Mouse (Mus musculus) granulocyte monocyte progenitor cell, adult 5-6 weeks (primary cell): ENCODE measurements around the gene Pfdn5. TPM values are rescaled to one million over a fixed set of nuclear protein-coding genes. Genes with fewer than 3 reads are reported as not detected.

Source experiments
- ATAC-seq: replicated peaks from 2 replicates; pipeline ENCODE4 v1.8.0; 2016; ENCODE audit warnings: mild to moderate bottlenecking, moderate TSS enrichment, inconsistent platforms; ENCODE audit not compliant: poor library complexity, severe bottlenecking
- total RNA-seq, 2 experiments: library from RNA; stranded (forward) in 1 of 2; stranded (reverse) in 1 of 2; fragments of 200-712, 200-1000 nt in 1 of 2; fragments of >200 nt in 1 of 2; fragmentation: Nextera tagmentation in 1 of 2; gene quantifications; 2 replicates each; pipeline ENCODE4 v1.2.3; 2014 to 2017

Gene Pfdn5
- total RNA-seq (2014; fragmentation: Nextera tagmentation) (299 and 314 TPM in 2 replicates), total RNA-seq (2017) (366 and 404 TPM in 2 replicates)

DNA sequence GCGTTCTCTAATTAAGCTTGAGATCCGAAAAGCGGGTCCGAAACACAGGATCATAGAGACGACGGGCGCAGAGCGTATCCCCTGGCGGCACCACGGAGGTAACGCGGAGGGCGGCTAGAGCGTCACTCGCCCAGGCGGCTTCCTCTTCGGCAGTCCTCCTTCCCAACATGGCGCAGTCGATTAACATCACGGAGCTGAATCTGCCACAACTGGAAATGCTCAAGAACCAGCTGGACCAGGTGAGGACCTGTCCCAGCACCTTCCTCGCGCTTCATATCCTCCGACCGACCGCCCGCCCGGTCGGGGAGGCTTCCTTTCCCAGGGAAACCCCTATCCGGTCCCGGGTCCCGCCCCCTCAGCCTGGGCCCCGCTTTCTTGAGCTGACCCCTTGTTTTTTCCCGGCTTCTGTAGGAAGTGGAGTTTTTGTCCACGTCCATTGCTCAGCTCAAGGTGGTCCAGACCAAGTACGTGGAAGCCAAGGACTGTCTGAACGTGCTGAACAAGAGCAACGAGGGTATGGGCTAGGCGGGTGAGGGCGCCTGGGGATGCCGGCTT lies at the start of gene Pfdn5:
Gene Pfdn5 (plus strand): TSS at position 95 of the 555 bp plus-strand sequence.
- ATAC-seq, result peak; percentile 98

DNA sequence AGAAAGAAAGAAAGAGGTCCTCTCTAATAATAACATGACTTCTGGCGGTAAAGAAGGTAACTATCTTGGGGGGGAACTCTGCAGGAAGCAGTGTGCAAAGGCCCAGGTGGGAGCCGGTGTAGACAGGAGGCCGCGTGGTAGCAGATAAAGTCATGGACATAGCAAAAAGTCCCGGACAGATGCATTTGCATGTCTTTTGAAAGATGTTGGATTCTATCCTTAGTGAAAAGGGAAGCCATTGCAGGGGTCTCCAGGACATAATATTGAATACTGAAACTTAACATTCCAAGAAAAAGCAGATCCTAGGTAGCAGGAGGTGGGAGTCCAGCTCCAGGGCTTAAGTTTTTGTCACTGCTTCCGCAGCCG lies 47.2 kb upstream of the Pfdn5 start:
- ATAC-seq, result no peak

DNA sequence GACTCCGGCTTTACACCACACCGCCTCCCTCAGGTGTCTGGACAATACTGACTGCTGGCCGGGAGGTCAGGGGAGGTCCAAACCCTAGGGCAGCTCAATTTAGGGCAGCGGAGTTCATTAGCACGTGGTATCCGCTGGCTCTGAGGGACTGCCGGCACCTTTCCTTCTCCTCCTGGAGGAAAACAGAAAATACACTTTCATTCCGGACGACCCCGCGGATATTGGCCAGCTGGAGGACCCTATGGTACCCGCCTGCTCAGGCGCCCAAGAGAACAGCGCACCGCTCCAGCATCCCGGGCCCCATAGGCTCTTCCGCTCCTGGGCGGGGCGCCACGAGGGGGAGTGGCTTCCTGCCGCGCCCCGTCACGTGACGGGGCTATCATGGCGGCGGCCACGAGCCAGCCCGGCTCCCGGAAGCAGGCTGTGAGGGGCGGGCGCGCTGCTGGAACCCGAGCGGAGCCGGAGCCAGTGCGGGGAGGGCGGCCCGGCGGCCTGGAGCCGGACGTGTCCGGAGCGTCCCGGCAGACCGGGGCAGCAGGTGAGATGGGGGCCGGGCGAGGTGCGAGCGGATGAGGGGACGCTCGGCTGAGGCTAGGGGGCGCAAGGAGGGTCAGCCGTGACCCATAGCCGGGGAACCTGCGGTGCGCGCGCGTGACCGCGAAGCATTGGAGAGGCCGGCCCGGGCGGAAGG lies 46.7 kb upstream of the Pfdn5 start, which contains the start of gene Mfsd5:
Gene Mfsd5 (plus strand): TSS at position 363 of the 691 bp plus-strand sequence.
- peak; percentile 87 for ATAC-seq

DNA sequence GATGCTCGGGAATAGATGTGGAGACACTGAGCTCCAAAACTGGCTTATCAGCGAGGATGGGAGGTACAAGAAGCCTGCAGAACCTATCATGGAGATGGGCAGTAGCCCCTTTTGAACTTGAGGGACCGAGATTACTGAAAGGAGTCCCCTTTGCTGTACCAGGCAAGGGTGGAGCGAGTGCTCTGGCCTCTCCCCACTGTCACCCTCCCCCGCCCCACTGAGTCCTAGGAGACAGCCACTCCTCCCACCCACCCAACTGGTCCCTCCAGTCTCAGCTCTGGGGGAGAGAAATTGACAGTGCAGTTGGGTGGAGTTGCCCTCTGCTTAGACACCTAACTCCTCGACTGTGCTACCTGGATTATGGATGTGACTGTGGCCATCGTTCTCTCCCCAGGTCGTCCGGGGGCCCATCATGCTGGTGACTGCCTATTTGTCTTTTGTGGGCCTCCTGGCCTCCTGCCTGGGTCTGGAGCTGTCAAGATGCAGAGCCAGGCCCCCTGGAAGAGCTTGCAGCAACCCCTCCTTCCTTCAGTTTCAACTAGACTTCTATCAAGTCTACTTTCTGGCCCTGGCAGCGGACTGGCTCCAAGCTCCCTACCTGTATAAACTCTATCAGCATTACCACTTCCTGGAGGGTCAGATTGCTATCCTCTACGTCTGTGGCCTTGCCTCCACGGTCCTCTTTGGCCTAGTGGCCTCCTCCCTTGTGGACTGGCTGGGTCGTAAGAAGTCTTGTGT lies 46.0 kb upstream of the Pfdn5 start:
- ATAC-seq, result peak; percentile 8; the same call in 1 of the 2 replicates

DNA sequence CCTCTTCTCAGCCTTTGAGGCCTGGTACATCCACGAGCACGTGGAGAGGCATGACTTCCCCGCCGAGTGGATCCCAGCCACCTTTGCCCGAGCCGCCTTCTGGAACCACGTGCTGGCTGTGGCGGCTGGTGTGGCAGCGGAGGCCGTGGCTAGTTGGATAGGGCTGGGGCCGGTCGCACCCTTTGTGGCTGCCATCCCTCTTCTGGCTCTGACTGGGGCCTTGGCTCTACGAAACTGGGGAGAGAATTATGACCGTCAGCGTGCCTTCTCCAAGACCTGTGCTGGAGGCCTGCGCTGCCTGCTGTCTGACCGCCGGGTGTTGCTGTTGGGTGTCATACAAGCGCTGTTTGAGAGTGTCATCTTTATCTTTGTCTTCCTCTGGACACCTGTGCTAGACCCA lies 45.3 kb upstream of the Pfdn5 start:
- ATAC-seq, result no peak

DNA sequence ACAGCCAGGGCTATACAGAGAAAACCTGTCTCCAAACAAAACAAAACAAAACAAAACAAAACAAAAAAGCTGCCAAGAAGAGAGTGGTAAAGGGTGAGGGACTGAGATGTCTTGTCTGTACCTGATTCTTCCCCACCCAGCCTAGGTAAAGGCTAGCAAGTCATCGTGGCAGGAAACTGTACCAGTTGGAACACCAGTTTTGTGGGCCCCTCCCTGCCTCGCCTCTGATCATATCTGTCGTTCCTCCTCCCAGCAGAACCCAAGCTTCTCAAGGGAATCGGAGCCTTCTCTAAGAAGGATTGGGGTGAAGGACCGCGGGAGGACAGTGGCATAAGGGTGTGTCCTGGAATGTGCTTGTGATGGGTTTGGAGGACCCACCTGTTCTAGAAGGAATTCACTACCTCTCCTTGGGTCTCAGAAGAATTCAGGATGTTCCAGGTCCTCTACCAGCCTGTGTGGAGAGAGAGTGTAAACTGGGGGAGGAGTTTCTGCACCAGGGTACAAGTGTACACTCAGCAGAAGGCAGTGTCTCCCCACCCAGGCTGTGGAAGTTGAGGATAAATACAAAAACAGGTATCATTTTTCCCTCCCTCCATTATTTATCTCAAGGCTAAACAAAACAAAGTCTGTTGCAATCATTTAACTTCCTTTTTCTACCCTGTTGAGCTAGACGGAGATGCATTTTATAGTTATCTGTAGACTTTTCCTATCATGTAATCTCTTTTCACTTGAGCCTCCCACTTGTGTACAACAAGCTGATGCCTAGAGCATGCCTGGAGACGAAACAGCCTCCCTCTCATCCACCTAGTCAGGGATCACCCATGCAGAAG lies 43.2 kb upstream of the Pfdn5 start:
- 0 out of 2 replicates have a peak, but pooled peaks have one; percentile 10 for ATAC-seq

DNA sequence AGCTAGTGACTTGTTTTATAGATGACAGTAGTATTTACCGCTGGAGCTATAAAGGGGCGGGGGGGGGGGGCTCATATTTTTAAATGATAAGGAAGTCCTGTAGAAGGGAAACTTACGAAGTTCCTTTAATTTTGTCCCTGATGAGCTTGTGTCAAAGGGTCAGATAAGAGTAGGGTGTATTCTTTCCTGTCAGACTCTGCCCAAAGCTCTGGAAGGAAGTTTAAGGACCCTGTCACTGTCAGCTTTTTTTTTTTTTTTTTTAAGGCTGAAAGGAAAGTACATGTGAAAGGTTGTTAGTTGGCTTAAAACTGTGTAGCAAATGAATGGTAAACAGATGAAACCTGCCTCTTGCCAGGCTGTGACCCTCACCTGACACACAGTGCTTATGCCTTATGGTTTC lies 42.3 kb upstream of the Pfdn5 start:
- no peak for ATAC-seq

DNA sequence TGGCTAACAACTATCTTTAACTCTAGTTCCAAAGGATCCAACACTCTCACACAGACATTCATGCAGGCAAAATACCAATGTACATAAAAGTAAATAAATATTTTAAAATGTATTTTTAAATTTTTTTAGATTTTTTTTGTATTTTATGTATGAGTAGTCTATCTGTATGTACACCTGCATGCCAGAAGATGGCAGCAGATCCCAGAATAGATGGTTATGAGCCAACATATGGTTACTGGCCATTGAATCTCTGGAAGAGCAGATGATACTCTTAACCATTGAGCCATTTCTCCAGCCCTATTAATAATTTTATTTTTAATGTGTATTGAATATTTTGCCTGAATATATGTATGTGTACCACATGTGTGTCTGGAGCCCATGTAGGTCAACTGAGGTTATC lies 38.5 kb upstream of the Pfdn5 start:
- peak; percentile 65 for ATAC-seq

DNA sequence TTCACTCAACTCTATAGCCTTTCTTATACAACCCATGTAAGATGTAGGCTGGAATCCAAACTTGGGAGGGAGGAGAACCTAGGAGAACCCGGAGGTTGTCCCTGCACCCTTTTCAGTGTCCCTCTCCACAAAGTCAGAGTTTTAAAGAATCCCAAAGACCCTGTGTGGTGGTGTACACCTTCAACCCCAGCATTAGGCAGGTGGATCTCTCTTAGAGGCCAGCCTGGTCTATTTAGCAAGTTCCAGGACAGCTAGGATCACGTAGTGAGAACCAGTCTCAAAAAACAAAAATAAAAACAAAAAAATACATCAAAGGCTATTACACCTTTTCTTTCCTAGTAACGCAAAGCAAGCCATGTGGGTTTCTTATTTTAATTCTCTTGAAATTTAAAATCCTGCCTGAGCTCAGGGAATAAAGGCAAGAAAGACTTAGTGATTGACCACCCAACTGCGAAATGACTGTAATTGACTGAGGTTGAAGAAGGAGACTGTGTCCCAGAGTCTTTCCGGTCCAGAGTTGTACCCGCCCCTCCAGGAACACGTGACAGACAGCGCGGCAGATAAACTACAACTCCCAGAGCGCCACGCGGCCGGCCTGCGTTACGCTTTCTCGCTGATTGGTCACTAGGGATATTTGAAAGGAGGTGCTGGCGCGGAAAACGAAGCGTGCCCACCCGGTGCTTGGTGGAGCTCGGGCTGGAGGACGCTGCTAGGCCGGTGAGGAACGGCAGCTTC lies 30.1 kb upstream of the Pfdn5 start, which contains the start of gene Espl1:
Gene Espl1 (plus strand): TSS at position 634 of the 735 bp plus-strand sequence.
- ATAC-seq, result peak; percentile 99

DNA sequence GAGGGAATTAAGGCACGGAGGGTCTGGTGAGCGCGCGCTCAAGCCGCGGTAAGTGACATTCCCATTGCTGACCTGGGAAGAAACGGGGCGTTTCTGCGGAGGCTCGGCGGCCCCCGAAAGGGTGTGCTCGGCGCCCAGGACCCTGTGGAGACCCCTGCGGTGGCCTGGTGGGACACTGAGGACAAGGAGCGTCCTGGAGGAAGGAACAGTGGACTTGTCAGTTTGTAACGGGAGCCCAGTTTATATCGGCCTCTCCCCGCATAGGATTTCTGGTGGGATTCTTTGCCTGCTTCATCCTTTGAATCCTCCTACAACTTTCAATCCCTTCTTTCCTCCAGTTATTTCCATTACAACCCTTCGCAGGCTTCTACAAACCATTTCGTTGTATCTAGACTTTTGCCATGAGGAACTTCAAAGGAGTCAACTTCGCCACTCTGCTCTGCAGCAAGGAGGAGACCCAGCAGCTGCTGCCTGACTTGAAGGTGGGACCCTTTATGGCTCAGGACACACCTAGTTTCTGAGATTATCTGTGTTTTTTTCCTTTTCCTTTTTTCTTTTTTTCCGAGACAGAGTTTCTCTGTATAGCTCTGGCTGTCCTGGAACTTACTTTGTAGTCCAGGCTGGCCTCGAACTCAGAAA lies 29.4 kb upstream of the Pfdn5 start:
- ATAC-seq, result no peak

DNA sequence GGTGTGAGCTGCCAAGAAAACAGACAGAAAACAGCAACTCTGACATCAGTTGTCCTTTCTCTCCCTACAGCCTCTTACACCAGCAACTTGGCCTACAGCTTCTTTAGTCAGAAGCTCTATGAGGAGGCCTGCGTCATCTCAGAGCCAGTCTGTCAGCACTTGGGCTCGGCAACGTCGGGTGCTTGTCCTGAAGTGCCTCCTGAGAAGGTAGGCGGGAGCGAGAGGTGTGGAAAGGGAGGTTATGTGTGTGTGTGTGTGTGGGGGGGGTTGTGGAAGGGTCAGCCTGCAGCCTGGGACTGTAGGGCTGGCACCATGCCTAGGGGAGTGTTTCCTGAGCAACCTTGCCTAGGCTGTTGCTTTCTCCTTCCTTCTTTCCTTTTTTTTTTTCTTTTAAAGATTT lies 23.4 kb upstream of the Pfdn5 start:
- no peak for ATAC-seq

DNA sequence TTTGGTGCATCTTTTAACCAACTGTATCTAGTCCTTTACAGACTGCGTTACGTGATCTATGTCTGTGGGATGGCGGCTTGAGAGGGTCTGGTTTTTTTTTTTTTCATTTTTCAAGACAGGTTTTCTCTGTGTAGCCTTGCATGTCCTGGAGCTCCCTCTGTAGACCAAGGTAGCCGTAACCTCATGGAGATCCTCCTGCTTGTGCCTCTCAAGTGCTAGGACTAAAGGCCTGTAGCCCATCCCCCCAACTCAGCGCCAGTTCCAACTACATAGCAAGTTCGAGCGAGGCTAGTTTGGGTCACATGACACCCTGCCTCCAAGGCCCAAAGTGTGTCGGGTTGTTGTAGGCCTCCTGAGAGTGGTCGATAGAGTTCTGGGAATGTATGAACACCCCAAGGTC lies 17.2 kb upstream of the Pfdn5 start:
- ATAC-seq, result no peak

DNA sequence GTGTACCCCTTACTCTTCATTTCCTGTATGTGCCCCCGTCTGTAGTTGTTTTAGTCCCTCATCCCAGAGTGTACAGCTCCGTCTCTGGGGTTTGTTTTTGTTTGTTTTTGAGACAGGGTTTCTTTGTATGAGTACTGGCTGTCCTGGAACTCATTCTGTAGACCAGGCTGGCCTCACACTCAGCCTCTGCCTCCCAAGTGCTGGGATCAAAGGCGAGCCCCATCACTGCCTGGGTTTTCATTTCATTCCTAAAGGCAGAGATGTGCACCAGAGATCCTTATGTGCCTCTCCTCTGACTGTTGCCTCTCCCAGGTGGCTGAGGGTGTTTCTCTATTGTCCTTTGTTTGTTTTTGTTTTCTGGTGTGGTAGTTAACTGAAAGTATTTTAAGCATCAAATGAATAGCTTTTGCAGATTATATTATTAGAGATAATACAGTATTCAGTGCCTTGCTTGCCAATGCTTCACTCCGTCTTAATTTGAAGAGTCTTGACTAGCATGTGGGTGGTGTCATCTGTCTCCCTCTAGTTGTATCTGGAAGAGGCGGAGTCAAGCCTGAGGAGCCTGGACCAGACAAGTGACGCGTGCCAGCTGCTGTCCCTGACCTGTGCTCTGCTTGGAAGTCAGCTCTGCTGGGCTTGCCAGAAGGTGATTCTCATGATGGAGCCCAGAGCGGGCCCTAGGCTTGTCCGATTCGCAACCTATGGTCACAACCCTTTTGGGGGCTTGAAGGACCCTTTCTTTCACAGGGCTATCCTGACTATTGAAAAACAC lies 15.7 kb upstream of the Pfdn5 start:
- ATAC-seq, result no peak

DNA sequence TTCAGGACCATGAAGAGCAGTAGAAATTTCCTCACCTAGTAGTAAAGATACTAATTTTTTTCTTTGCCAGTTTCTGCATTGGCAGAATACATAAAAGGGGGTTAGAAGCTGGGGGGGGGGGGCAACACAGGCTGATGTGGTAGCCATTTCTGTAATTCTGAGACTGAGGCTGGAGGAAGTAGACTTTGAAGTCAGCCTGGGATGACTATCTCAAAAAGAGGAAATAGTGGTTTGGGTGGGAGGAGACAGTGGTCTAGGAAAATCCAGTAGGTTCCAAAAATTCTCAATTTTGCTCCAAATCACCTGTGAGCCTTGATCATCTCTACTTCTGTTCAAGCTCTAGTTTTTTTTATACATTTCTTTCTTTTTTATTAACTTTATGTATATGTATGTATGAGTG lies 14.4 kb upstream of the Pfdn5 start:
- ATAC-seq, result peak; percentile 88

DNA sequence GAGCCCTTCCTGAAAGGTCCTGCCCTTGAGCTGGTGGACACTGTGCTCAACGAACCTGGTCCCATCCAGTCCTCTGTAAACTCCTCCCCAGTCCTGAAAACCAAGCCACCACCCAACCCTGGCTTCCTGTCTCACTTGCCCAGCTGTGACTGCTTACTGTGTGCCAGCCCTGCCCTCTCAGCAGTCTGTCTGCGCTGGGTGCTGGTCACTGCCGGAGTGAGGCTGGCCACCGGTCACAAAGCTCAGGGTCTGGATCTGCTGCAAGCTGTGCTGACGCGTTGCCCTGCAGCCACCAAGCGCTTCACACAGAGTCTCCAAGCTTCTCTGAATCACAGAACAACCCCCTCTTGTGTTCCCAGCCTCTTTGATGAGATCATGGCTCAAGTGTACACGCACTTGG lies 10.6 kb upstream of the Pfdn5 start:
- ATAC-seq, result no peak

DNA sequence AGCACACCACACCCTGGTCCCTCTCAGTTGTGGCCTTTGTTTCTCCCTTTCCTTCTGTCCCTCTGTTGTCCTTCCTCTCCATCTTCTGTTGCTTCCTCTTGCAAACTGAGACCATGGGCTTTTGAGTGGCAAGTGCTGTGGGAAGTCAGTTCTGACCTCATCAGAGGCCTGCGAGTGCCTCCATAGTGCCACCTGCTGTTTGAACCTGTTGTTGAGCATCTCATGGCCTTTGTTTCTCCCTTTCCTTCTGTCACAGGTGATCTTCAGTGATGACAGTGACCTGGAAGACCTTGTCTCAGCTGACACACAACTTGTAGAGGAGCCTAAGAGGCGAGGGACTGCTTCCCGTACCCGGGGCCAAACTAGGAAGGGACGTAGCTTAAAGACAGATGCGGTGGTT lies 9.7 kb upstream of the Pfdn5 start:
- ATAC-seq, result peak; percentile 78

DNA sequence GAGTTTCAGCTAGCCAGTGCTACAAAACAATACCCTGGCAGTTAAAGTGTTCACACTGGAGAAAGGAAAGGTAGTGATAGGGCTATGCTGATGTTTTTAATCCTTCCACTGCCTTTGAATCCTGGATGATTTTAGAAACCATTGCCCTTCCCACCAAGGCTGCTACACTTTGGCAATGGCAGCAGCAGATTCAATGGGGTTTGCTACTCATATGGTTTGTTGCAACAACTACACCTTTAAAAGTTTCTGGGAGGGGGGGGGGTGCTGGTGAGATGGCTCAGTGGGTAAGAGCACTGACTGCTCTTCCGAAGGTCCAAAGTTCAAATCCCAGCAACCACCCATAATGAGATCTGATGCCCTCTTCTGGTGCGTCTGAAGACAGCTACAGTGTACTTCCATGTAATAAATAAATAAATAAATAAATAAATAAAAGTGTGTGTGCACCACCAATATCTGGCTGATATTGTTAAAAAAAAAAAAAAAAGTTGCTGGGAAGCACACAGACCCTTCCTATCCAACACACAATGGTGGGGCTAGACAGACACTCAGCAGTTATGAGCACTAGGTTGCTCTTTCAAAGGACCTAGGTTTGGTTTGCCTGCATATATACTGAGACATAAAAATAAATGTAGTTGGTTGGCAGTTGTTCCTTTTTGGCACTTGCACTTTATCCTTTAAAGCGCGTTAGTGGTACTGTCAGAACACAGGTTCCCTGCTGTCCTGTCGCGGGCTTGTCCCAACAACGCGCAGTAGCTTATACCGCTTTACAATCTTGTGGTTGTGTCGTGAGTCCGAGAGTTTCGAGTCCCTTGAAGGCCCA lies 1.1 kb upstream of the Pfdn5 start:
- no peak for ATAC-seq

DNA sequence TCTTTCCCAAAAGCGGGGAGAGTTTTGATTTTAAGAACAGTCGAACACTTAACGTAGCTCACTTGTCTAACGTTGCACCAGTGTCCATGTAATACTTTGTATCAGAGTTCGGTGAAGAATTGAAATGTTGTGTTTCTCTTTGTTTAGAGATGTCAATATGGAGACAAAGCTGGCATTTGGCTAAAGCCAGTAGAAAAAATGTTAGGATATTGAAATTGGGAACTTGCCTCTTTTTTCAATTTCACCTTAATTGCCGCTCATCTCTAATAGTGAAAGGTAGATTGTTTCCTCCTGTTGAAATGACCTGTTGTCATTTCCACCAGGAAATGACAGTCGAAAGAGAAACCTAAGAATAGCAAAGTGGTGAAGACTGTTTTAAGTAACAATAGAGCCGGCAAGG lies 976 bp downstream of the Pfdn5 start:
- ATAC-seq, result no peak
